10 mouse cellular contexts compared by ENCODE assay signal in the genomic region with DNA sequence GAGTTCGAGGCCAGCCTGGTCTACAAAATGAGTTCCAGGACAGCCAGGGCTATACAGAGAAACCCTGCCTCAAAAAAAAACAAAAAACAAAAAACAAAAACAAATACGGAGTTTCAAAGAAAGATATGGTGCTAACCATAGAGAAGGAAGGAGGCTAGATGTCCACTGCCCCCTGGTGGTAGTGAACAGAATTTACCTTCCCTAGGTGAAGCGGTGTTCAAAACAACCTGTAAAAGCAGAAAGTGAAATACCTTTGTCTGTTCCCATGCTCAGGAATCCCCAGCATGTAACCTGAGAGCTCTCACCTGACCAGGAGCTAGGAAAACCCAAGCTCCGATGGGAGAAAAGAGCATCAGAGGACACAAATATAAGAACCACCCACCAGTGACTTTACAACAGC.
A peak's percentile ranks its signal among the peaks of the same experiment; 100 is the strongest.
DNase-seq lines count a peak whose midpoint lies in the region; ATAC-seq and TF ChIP-seq lines count a peak whose summit lies in the region.
"Had no signal": no experiment of that assay in that cellular context is flagged by ENCODE, and none has a peak within 500 bp of the region (broad histone marks: within the 10 kb centered on the region; RNA-seq: fewer than 3 reads in every experiment).

No protein-coding gene starts in this region.

- no peak for ATAC-seq in forebrain, postnatal 0 days
- no peak for ATAC-seq in midbrain, embryonic 14.5 days (ENCODE audit: low FRiP score, low TSS enrichment)
- ATAC-seq in midbrain, embryonic 13.5 days: no peak
- no peak for ATAC-seq in embryonic facial prominence, embryonic 11.5 days (replicated peaks; ENCODE audit: insufficient number of reproducible peaks, low FRiP score, low TSS enrichment, low read depth)
- ATAC-seq in forebrain, embryonic 16.5 days: no peak

- H3K27ac ChIP-seq in forebrain, postnatal 0 days (ENCODE audit: low read depth, low read length): no peak overlapping the region
- H3K27ac ChIP-seq in forebrain, embryonic 10.5 days: no peak overlapping the region
- no peak overlapping the region for H3K27ac ChIP-seq in midbrain, embryonic 14.5 days (replicated peaks; ENCODE audit: low read depth, low read length)
- no peak overlapping the region for H3K27ac ChIP-seq in midbrain, embryonic 13.5 days
- H3K27ac ChIP-seq in embryonic facial prominence, embryonic 11.5 days (replicated peaks; ENCODE audit: low read depth, low read length): no peak overlapping the region
- H3K27ac ChIP-seq in forebrain, embryonic 16.5 days (ENCODE audit: low read length): no peak overlapping the region
- H3K27ac ChIP-seq: embryonic facial prominence, embryonic 12.5 days; hindbrain, embryonic 12.5 days had no signal

- WGBS in forebrain, postnatal 0 days: 67% methylated on average over 4 of the region's 4 CpGs
- WGBS in forebrain, embryonic 10.5 days: 63% methylated on average over 4 of the region's 4 CpGs
- 68% methylated on average over 4 of the region's 4 CpGs for whole genome bisulfite sequencing in midbrain, embryonic 14.5 days
- 78% methylated on average over 4 of the region's 4 CpGs for whole genome bisulfite sequencing in midbrain, embryonic 13.5 days
- 57% methylated on average over 4 of the region's 4 CpGs for WGBS in embryonic facial prominence, embryonic 11.5 days
- WGBS in forebrain, embryonic 16.5 days: 70% methylated on average over 4 of the region's 4 CpGs

- no peaks in the 10 kb centered on the region for H3K27me3 ChIP-seq in forebrain, postnatal 0 days (ENCODE audit: insufficient read depth, low read length)
- no peaks in the 10 kb centered on the region for H3K27me3 ChIP-seq in forebrain, embryonic 10.5 days (ENCODE audit: poor library complexity, severe bottlenecking)
- no peaks in the 10 kb centered on the region for H3K27me3 ChIP-seq in midbrain, embryonic 14.5 days (ENCODE audit: control insufficient read depth, insufficient read depth, low read length)
- no peaks in the 10 kb centered on the region for H3K27me3 ChIP-seq in midbrain, embryonic 13.5 days
- no peaks in the 10 kb centered on the region for H3K27me3 ChIP-seq in embryonic facial prominence, embryonic 11.5 days (ENCODE audit: control insufficient read depth, insufficient read depth, low read length)
- H3K27me3 ChIP-seq in forebrain, embryonic 16.5 days (replicated peaks; ENCODE audit: control insufficient read depth, insufficient read depth, low read length): no peaks in the 10 kb centered on the region
- H3K27me3 ChIP-seq: embryonic facial prominence, embryonic 12.5 days; hindbrain, embryonic 12.5 days had no signal

- peak; percentile 63 for TF ChIP-seq CTCF in forebrain, postnatal 0 days (IDR thresholded peaks at IDR 0.05; ENCODE audit: low read depth)

- no peaks in the 10 kb centered on the region for H3K9me3 ChIP-seq in forebrain, postnatal 0 days (ENCODE audit: low read length)
- no peaks in the 10 kb centered on the region for H3K9me3 ChIP-seq in forebrain, embryonic 10.5 days
- no peaks in the 10 kb centered on the region for H3K9me3 ChIP-seq in midbrain, embryonic 14.5 days (ENCODE audit: control insufficient read depth, low read length)
- no peaks in the 10 kb centered on the region for H3K9me3 ChIP-seq in midbrain, embryonic 13.5 days
- no peaks in the 10 kb centered on the region for H3K9me3 ChIP-seq in embryonic facial prominence, embryonic 11.5 days (replicated peaks; ENCODE audit: control insufficient read depth, low read length)
- H3K9me3 ChIP-seq in forebrain, embryonic 16.5 days (ENCODE audit: control insufficient read depth, low read length): no peaks in the 10 kb centered on the region
- H3K9me3 ChIP-seq: embryonic facial prominence, embryonic 12.5 days; hindbrain, embryonic 12.5 days had no signal

- DNase-seq in forebrain, postnatal 0 days: no peak
- DNase-seq in forebrain, embryonic 10.5 days (ENCODE audit: extremely low spot score, low spot score): no peak
- peak; percentile 25 for DNase-seq in midbrain, embryonic 14.5 days
- DNase-seq in embryonic facial prominence, embryonic 11.5 days (ENCODE audit: low spot score): peak; percentile 49
- peak; percentile 16 for DNase-seq in thymus, postnatal 14 days
- DNase-seq in left cerebral cortex, postnatal 14 days (ENCODE audit: low spot score in 2 of 2): no peak

- H3K36me3 ChIP-seq in forebrain, postnatal 0 days (ENCODE audit: insufficient read depth): no peaks in the 10 kb centered on the region
- no peaks in the 10 kb centered on the region for H3K36me3 ChIP-seq in forebrain, embryonic 10.5 days (replicated peaks)
- no peaks in the 10 kb centered on the region for H3K36me3 ChIP-seq in midbrain, embryonic 14.5 days (ENCODE audit: control insufficient read depth, insufficient read depth, low read length)
- H3K36me3 ChIP-seq in midbrain, embryonic 13.5 days: no peaks in the 10 kb centered on the region
- no peaks in the 10 kb centered on the region for H3K36me3 ChIP-seq in embryonic facial prominence, embryonic 11.5 days (replicated peaks; ENCODE audit: control insufficient read depth, insufficient read depth, low read depth, low read length)
- H3K36me3 ChIP-seq in forebrain, embryonic 16.5 days (ENCODE audit: control insufficient read depth, insufficient read depth): no peaks in the 10 kb centered on the region
- H3K36me3 ChIP-seq: embryonic facial prominence, embryonic 12.5 days; hindbrain, embryonic 12.5 days had no signal

- intact Hi-C loops in left cerebral cortex, postnatal 14 days (cut with DNase I): no loop called here

- no peak overlapping the region for H3K4me3 ChIP-seq in forebrain, postnatal 0 days (ENCODE audit: low read depth, low read length)
- no peak overlapping the region for H3K4me3 ChIP-seq in forebrain, embryonic 10.5 days
- no peak overlapping the region for H3K4me3 ChIP-seq in midbrain, embryonic 14.5 days (replicated peaks; ENCODE audit: low read depth, low read length)
- no peak overlapping the region for H3K4me3 ChIP-seq in midbrain, embryonic 13.5 days (replicated peaks)
- no peak overlapping the region for H3K4me3 ChIP-seq in embryonic facial prominence, embryonic 11.5 days (ENCODE audit: low read depth, low read length)
- no peak overlapping the region for H3K4me3 ChIP-seq in forebrain, embryonic 16.5 days (replicated peaks; ENCODE audit: low read length)
- H3K4me3 ChIP-seq: embryonic facial prominence, embryonic 12.5 days; hindbrain, embryonic 12.5 days had no signal

- H3K9ac ChIP-seq in forebrain, postnatal 0 days: no peak overlapping the region
- H3K9ac ChIP-seq in midbrain, embryonic 14.5 days (replicated peaks; ENCODE audit: low read length): no peak overlapping the region
- no peak overlapping the region for H3K9ac ChIP-seq in midbrain, embryonic 13.5 days (replicated peaks)
- no peak overlapping the region for H3K9ac ChIP-seq in embryonic facial prominence, embryonic 11.5 days (replicated peaks; ENCODE audit: low read length)
- no peak overlapping the region for H3K9ac ChIP-seq in forebrain, embryonic 16.5 days (replicated peaks; ENCODE audit: low read depth, low read length)
- H3K9ac ChIP-seq: embryonic facial prominence, embryonic 12.5 days; hindbrain, embryonic 12.5 days had no signal

- H3K4me1 ChIP-seq in forebrain, postnatal 0 days (ENCODE audit: insufficient read depth): no peaks in the 10 kb centered on the region
- H3K4me1 ChIP-seq in forebrain, embryonic 10.5 days: no peaks in the 10 kb centered on the region
- no peaks in the 10 kb centered on the region for H3K4me1 ChIP-seq in midbrain, embryonic 14.5 days (ENCODE audit: control insufficient read depth, insufficient read depth, low read length)
- H3K4me1 ChIP-seq in midbrain, embryonic 13.5 days (replicated peaks): no peaks in the 10 kb centered on the region
- H3K4me1 ChIP-seq in embryonic facial prominence, embryonic 11.5 days (ENCODE audit: control insufficient read depth, insufficient read depth, low read length): no peaks in the 10 kb centered on the region
- no peaks in the 10 kb centered on the region for H3K4me1 ChIP-seq in forebrain, embryonic 16.5 days (replicated peaks; ENCODE audit: control insufficient read depth, insufficient read depth, low read length)

- H3K4me2 ChIP-seq in forebrain, postnatal 0 days (ENCODE audit: low read depth): no peak overlapping the region
- H3K4me2 ChIP-seq in midbrain, embryonic 14.5 days (ENCODE audit: low read length): no peak overlapping the region
- H3K4me2 ChIP-seq in midbrain, embryonic 13.5 days (replicated peaks): no peak overlapping the region
- no peak overlapping the region for H3K4me2 ChIP-seq in embryonic facial prominence, embryonic 11.5 days (ENCODE audit: low read depth, low read length)
- H3K4me2 ChIP-seq in forebrain, embryonic 16.5 days (ENCODE audit: low read length): no peak overlapping the region
- H3K4me2 ChIP-seq: embryonic facial prominence, embryonic 12.5 days; hindbrain, embryonic 12.5 days had no signal

Comparison
In these comparisons a context has a peak if more than half of its experiments do, and no peak if none do; other contexts are left out.
1. DNase-seq: peak in midbrain, embryonic 14.5 days (single experiment), embryonic facial prominence, embryonic 11.5 days (single experiment) and thymus, postnatal 14 days (single experiment); none in forebrain, postnatal 0 days (single experiment), forebrain, embryonic 10.5 days (single experiment) and left cerebral cortex, postnatal 14 days (0 of 2).